Mouse (Mus musculus) layer of hippocampus, adult 11-12 months (tissue): ENCODE results near the gene Aldh6a1.

Experiments used
- DNase-seq: peaks from one replicate; pipeline ENCODE4 v3.0.0; 2022; ENCODE audit warnings: low spot score

The Aldh6a1 gene

GRCm38 (mm10) chr12:84450718-84451646 lies at the start of gene Aldh6a1, which contains the start of gene Lin52:
Gene Aldh6a1, minus strand, starts transcription at chr12:84451004.
Gene Lin52, plus strand, starts transcription at chr12:84451422.
- DNase-seq, result peak; percentile 99

- DNase-seq, result no peak
These were observed 46.0 kb upstream of the Aldh6a1 start for GRCm38 (mm10) chr12:84496795-84497194.

GRCm38 (mm10) chr12:84487324-84488056 lies 36.7 kb upstream of the Aldh6a1 start:
- DNase-seq, result peak; percentile 9

- DNase-seq, result no peak
These were observed 32.2 kb upstream of the Aldh6a1 start for GRCm38 (mm10) chr12:84482778-84483585.

- no peak for DNase-seq
These were observed 30.4 kb upstream of the Aldh6a1 start for GRCm38 (mm10) chr12:84481251-84481650.

GRCm38 (mm10) chr12:84478937-84479336 lies 28.1 kb upstream of the Aldh6a1 start:
- no peak for DNase-seq

GRCm38 (mm10) chr12:84468701-84469100 lies 17.9 kb upstream of the Aldh6a1 start:
- peak; percentile 29 for DNase-seq

- no peak for DNase-seq
These were observed 12.1 kb upstream of the Aldh6a1 start for GRCm38 (mm10) chr12:84462856-84463255.

- no peak for DNase-seq
These were observed 10.6 kb upstream of the Aldh6a1 start for GRCm38 (mm10) chr12:84461416-84461815.

GRCm38 (mm10) chr12:84459845-84460244 lies 9.0 kb upstream of the Aldh6a1 start:
- no peak for DNase-seq

- DNase-seq, result no peak
These were observed 6.1 kb upstream of the Aldh6a1 start for GRCm38 (mm10) chr12:84456911-84457310.

- no peak for DNase-seq
These were observed 997 bp upstream of the Aldh6a1 start for GRCm38 (mm10) chr12:84451801-84452200.

- DNase-seq, result no peak
These were observed 470 bp downstream of the Aldh6a1 start for GRCm38 (mm10) chr12:84450351-84450717.

- DNase-seq, result no peak
These were observed 917 bp downstream of the Aldh6a1 start for GRCm38 (mm10) chr12:84449887-84450286.

- no peak for DNase-seq
These were observed 2.6 kb downstream of the Aldh6a1 start for GRCm38 (mm10) chr12:84448181-84448580.

GRCm38 (mm10) chr12:84447386-84447785 lies 3.4 kb downstream of the Aldh6a1 start:
- DNase-seq, result no peak

- no peak for DNase-seq
These were observed 8.3 kb downstream of the Aldh6a1 start for GRCm38 (mm10) chr12:84442526-84442925.

GRCm38 (mm10) chr12:84438697-84439096 lies 12.1 kb downstream of the Aldh6a1 start:
- DNase-seq, result no peak

- DNase-seq, result no peak
These were observed 21.0 kb downstream of the Aldh6a1 start for GRCm38 (mm10) chr12:84429825-84430224.

GRCm38 (mm10) chr12:84423990-84424389 lies 26.8 kb downstream of the Aldh6a1 start:
- DNase-seq, result no peak

- no peak for DNase-seq
These were observed 33.2 kb downstream of the Aldh6a1 start for GRCm38 (mm10) chr12:84417605-84417922.
